Mouse (Mus musculus): ENCODE measurements around the gene Gm13272.
"Not testable (repeated sequence)": the region's sequence is repeated elsewhere in the genome, so short reads cannot be mapped to it uniquely, and the experiment has no call there.

DNA sequence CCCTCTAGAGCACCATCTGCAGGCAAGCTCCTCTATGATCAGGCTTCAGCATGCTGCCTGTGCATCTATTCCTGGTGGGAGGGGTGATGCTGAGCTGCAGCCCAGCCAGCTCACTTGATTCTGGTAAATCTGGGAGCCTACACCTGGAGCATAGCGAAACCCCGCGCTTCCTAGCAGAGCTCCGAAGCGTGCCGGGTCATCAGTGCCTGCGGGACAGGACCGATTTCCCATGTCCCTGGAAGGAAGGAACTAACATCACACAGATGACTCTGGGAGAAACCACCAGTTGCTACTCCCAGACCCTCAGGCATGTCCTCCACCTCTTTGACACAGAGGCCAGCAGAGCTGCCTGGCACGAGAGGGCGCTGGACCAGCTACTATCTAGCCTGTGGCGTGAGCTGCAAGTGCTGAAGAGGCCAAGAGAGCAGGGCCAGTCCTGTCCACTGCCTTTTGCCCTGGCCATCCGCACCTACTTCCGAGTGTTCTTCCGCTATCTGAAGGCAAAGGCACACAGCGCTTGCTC lies 24.8 kb upstream of the Gm13272 start, which contains the start of gene Gm13271:
- TF ChIP-seq CTCF (IDR thresholded peaks at IDR 0.05), result peak; percentile 44
- TF ChIP-seq POLR2A, EP300 (IDR thresholded peaks at IDR 0.05; ENCODE audit: insufficient read depth, low read depth, low read length): not testable (repeated sequence)
